Mouse (Mus musculus) E14TG2a.4 (cell line): ENCODE results near the gene Zranb3.

Source experiments
- H3K27me3 ChIP-seq: 2 replicates; pipeline ENCODE4 v1.6.1; 2014; ENCODE audit warnings: low read length, control low read depth; ENCODE audit not compliant: insufficient read depth
- H3K36me3 ChIP-seq: 2 replicates; pipeline ENCODE4 v1.6.1; 2014; ENCODE audit warnings: low read length, control low read depth; ENCODE audit not compliant: insufficient read depth
- H3K4me1 ChIP-seq: replicated peaks from 2 replicates; pipeline ENCODE4 v1.6.1; 2014; ENCODE audit warnings: low read depth, low read length, control low read depth
- H3K4me3 ChIP-seq: replicated peaks from 2 replicates; pipeline ENCODE4 v1.5.1; 2014; ENCODE audit warnings: mild to moderate bottlenecking, low read length
- H3K9me3 ChIP-seq: 2 replicates; pipeline ENCODE4 v1.6.1; 2014; ENCODE audit warnings: low read length, control low read depth
- CTCF ChIP-seq: conservative IDR thresholded peaks from 2 replicates; pipeline ENCODE4 v1.5.1; 2014; ENCODE audit warnings: low read length
- NANOG ChIP-seq: IDR thresholded peaks from 2 replicates; pipeline ENCODE4 v1.6.1; 2014; ENCODE audit warnings: borderline replicate concordance, low read length, mixed read lengths
- POU5F1 ChIP-seq: IDR thresholded peaks from 2 replicates; pipeline ENCODE4 v1.6.1; 2014; ENCODE audit warnings: low read length, borderline replicate concordance

Gene Zranb3

GRCm38 (mm10) chr1:128068945-128069397, 33.9 kb downstream of the Zranb3 start:
- no peak overlapping the region for H3K4me3 ChIP-seq

GRCm38 (mm10) chr1:128064716-128065115, 38.1 kb downstream of the Zranb3 start:
- peaks cover 56% of the 10 kb centered on the region for H3K9me3 ChIP-seq
- no peaks in the 10 kb centered on the region for H3K4me1 ChIP-seq
- peaks cover 30% of the 10 kb centered on the region for H3K36me3 ChIP-seq
- no peak overlapping the region for H3K4me3 ChIP-seq
- no peaks in the 10 kb centered on the region for H3K27me3 ChIP-seq
- TF ChIP-seq NANOG: no peak
- no peak for TF ChIP-seq POU5F1
- no peak for TF ChIP-seq CTCF

More at GRCm38 (mm10) chr1:128068945-128069397, 33.9 kb downstream of the Zranb3 start:
- no peaks in the 10 kb centered on the region for H3K27me3 ChIP-seq
- H3K9me3 ChIP-seq: peaks cover 26% of the 10 kb centered on the region
- H3K4me1 ChIP-seq: no peaks in the 10 kb centered on the region
- H3K36me3 ChIP-seq: peaks cover 18% of the 10 kb centered on the region
- TF ChIP-seq CTCF: no peak
- TF ChIP-seq NANOG: no peak
- TF ChIP-seq POU5F1: no peak

- no peak for TF ChIP-seq NANOG
- TF ChIP-seq POU5F1: no peak
- no peak for TF ChIP-seq CTCF
- Histone ChIP-seq H3K4me3 (no peak overlapping the region), H3K36me3 (peaks cover 33% of the 10 kb centered on the region), H3K27me3 (no peaks in the 10 kb centered on the region), H3K9me3 (peaks cover 50% of the 10 kb centered on the region), H3K4me1 (no peaks in the 10 kb centered on the region)
Measured at GRCm38 (mm10) chr1:128062167-128062566, 40.7 kb downstream of the Zranb3 start.

GRCm38 (mm10) chr1:128061401-128061800, 41.4 kb downstream of the Zranb3 start:
- Histone ChIP-seq H3K36me3 (peaks cover 30% of the 10 kb centered on the region), H3K9me3 (peaks cover 43% of the 10 kb centered on the region), H3K4me3 (no peak overlapping the region), H3K4me1 (no peaks in the 10 kb centered on the region), H3K27me3 (no peaks in the 10 kb centered on the region)
- no peak for TF ChIP-seq NANOG
- TF ChIP-seq CTCF: no peak
- no peak for TF ChIP-seq POU5F1

GRCm38 (mm10) chr1:128060655-128061344, 42.0 kb downstream of the Zranb3 start:
- H3K4me3 ChIP-seq: no peak overlapping the region
- peaks cover 30% of the 10 kb centered on the region for H3K36me3 ChIP-seq
- H3K4me1 ChIP-seq: no peaks in the 10 kb centered on the region
- TF ChIP-seq POU5F1 (no peak), CTCF (no peak), NANOG (no peak)
- no peaks in the 10 kb centered on the region for H3K27me3 ChIP-seq
- H3K9me3 ChIP-seq: peaks cover 39% of the 10 kb centered on the region

- Histone ChIP-seq H3K9me3 (peaks cover 26% of the 10 kb centered on the region), H3K36me3 (peaks cover 21% of the 10 kb centered on the region), H3K4me3 (no peak overlapping the region), H3K27me3 (no peaks in the 10 kb centered on the region), H3K4me1 (no peaks in the 10 kb centered on the region)
- TF ChIP-seq NANOG (no peak), CTCF (no peak), POU5F1 (no peak)
Measured at GRCm38 (mm10) chr1:128058625-128059024, 44.2 kb downstream of the Zranb3 start.

GRCm38 (mm10) chr1:128057269-128057668, 45.6 kb downstream of the Zranb3 start:
- Histone ChIP-seq H3K9me3 (peaks cover 14% of the 10 kb centered on the region), H3K4me3 (no peak overlapping the region), H3K36me3 (peaks cover 12% of the 10 kb centered on the region), H3K4me1 (no peaks in the 10 kb centered on the region), H3K27me3 (no peaks in the 10 kb centered on the region)
- TF ChIP-seq POU5F1: no peak
- no peak for TF ChIP-seq NANOG

GRCm38 (mm10) chr1:128046920-128047319, 55.9 kb downstream of the Zranb3 start:
- no peaks in the 10 kb centered on the region for H3K4me1 ChIP-seq
- no peaks in the 10 kb centered on the region for H3K27me3 ChIP-seq

GRCm38 (mm10) chr1:128046455-128046854, 56.4 kb downstream of the Zranb3 start:
- H3K4me3 ChIP-seq: no peak overlapping the region
- H3K9me3 ChIP-seq: no peaks in the 10 kb centered on the region
- no peak for TF ChIP-seq POU5F1
- no peak for TF ChIP-seq CTCF
- no peak for TF ChIP-seq NANOG
- peaks cover 11% of the 10 kb centered on the region for H3K36me3 ChIP-seq
- H3K4me1 ChIP-seq: no peaks in the 10 kb centered on the region
- no peaks in the 10 kb centered on the region for H3K27me3 ChIP-seq

More at GRCm38 (mm10) chr1:128046920-128047319, 55.9 kb downstream of the Zranb3 start:
- no peak for TF ChIP-seq CTCF
- Histone ChIP-seq H3K4me3 (no peak overlapping the region), H3K36me3 (peaks cover 10% of the 10 kb centered on the region), H3K9me3 (no peaks in the 10 kb centered on the region)
